Mouse (Mus musculus) induced T-regulatory cell, adult 2 months (primary cell): Measurements from ENCODE around the gene Srpk2.
A peak's percentile ranks its signal among the peaks of the same experiment; 100 is the strongest.

Experiments
- DNase-seq: peaks from one replicate; pipeline ENCODE4 v3.0.0-alpha.2; 2012; ENCODE audit warnings: low read depth

Gene Srpk2

GRCm38 (mm10) chr5:23502317-23502937 is 182.0 kb downstream of the Srpk2 start:
- DNase-seq, result no peak

- no peak for DNase-seq
These were observed 182.7 kb downstream of the Srpk2 start for GRCm38 (mm10) chr5:23501582-23502316.

GRCm38 (mm10) chr5:23500715-23501114 is 183.7 kb downstream of the Srpk2 start:
- no peak for DNase-seq

- no peak for DNase-seq
These were observed 185.2 kb downstream of the Srpk2 start for GRCm38 (mm10) chr5:23499257-23499656.

GRCm38 (mm10) chr5:23497920-23498319 is 186.5 kb downstream of the Srpk2 start:
- DNase-seq, result no peak

GRCm38 (mm10) chr5:23496933-23497332 is 187.5 kb downstream of the Srpk2 start:
- no peak for DNase-seq

- no peak for DNase-seq
These were observed 188.0 kb downstream of the Srpk2 start for GRCm38 (mm10) chr5:23496396-23496795.

GRCm38 (mm10) chr5:23490797-23491196 is 193.6 kb downstream of the Srpk2 start:
- DNase-seq, result peak; percentile 58

GRCm38 (mm10) chr5:23489231-23489630 is 195.2 kb downstream of the Srpk2 start:
- DNase-seq, result no peak

- DNase-seq, result no peak
These were observed 200.6 kb downstream of the Srpk2 start for GRCm38 (mm10) chr5:23483811-23484210.

- DNase-seq, result peak; percentile 65
These were observed 211.1 kb downstream of the Srpk2 start for GRCm38 (mm10) chr5:23473098-23473873.

GRCm38 (mm10) chr5:23466546-23466945 is 217.9 kb downstream of the Srpk2 start:
- no peak for DNase-seq

- no peak for DNase-seq
These were observed 219.7 kb downstream of the Srpk2 start for GRCm38 (mm10) chr5:23464743-23465142.

- no peak for DNase-seq
These were observed 220.2 kb downstream of the Srpk2 start for GRCm38 (mm10) chr5:23464247-23464646.

- no peak for DNase-seq
These were observed 222.7 kb downstream of the Srpk2 start for GRCm38 (mm10) chr5:23461688-23462087.

- peak; percentile 70 for DNase-seq
These were observed 230.9 kb downstream of the Srpk2 start for GRCm38 (mm10) chr5:23453561-23453960.
